Mouse (Mus musculus) neural tube, embryonic 15.5 days (tissue): ENCODE measurements around the gene Polr2i. TPM values are rescaled to one million over a fixed set of nuclear protein-coding genes. Genes with fewer than 3 reads are reported as not detected.
"Not testable (repeated sequence)": the region's sequence is repeated elsewhere in the genome, so short reads cannot be mapped to it uniquely, and the experiment has no call there.

ENCODE experiments used
- ATAC-seq: fragments of 200-750 bp; cut with Nextera tagmentation; 2 replicates; pipeline ENCODE4 v1.8.0; 2017; ENCODE audit warnings: mild to moderate bottlenecking, moderate TSS enrichment, moderate library complexity; ENCODE audit not compliant: low FRiP score
- H3K27ac ChIP-seq: fragments of 300-500 bp; sonication (generic); replicated peaks from 2 replicates; pipeline ENCODE4 v1.5.1; 2015; ENCODE audit warnings: mild to moderate bottlenecking, inconsistent platforms
- H3K27me3 ChIP-seq: fragments of 300-500 bp; sonication (generic); replicated peaks from 2 replicates; pipeline ENCODE4 v1.6.1; 2015; ENCODE audit warnings: inconsistent platforms
- H3K36me3 ChIP-seq: fragments of 300-500 bp; sonication (generic); 2 replicates; pipeline ENCODE4 v1.6.1; 2015; ENCODE audit warnings: inconsistent platforms
- H3K4me1 ChIP-seq: fragments of 300-500 bp; sonication (generic); 2 replicates; pipeline ENCODE4 v1.6.1; 2015; ENCODE audit warnings: inconsistent platforms
- H3K4me2 ChIP-seq: fragments of 300-500 bp; sonication (generic); 2 replicates; pipeline ENCODE4 v1.6.1; 2015; ENCODE audit warnings: inconsistent platforms, mild to moderate bottlenecking, moderate library complexity
- H3K4me3 ChIP-seq: fragments of 300-500 bp; sonication (generic); replicated peaks from 2 replicates; pipeline ENCODE4 v1.5.1; 2015; ENCODE audit warnings: mild to moderate bottlenecking, inconsistent platforms
- H3K9ac ChIP-seq: fragments of 300-500 bp; sonication (generic); replicated peaks from 2 replicates; pipeline ENCODE4 v1.6.1; 2015; ENCODE audit warnings: mild to moderate bottlenecking, inconsistent platforms
- H3K9me3 ChIP-seq: fragments of 300-500 bp; sonication (generic); replicated peaks from 2 replicates; pipeline ENCODE4 v1.6.1; 2016; ENCODE audit warnings: inconsistent platforms
- WGBS: fragments of 180-500 bp; shearing (Covaris S2); methylation state at CpG from one replicate; pipeline ENCODE4 v1.1.7; 2015; ENCODE audit warnings: mixed read lengths; 5-methylcytosine and 5-hydroxymethylcytosine counted together
- polyA plus RNA-seq: library from polyadenylated mRNA; unstranded; fragments of >200 nt; fragmentation: Nextera tagmentation; extraction: Ambion mirVana; gene quantifications from 2 replicates; pipeline ENCODE4 v1.2.1, GENCODE M21; 2015

The Polr2i gene
- polyA plus RNA-seq, 1 experiment from 2014 or later = 194 TPM

GRCm38 (mm10) chr7:30194884-30195283 lies 36.9 kb upstream of the Polr2i start:
- peak overlapping the region; percentile 62 for H3K4me3 ChIP-seq
- H3K4me2 ChIP-seq = peak overlapping the region; percentile 67
- WGBS = under 1% methylated on average over 28 of the region's 28 CpGs
- H3K27me3 ChIP-seq = no peaks in the 10 kb centered on the region
- peak overlapping the region; percentile 68 for H3K9ac ChIP-seq
- H3K9me3 ChIP-seq = no peaks in the 10 kb centered on the region
- peak; percentile 90 for ATAC-seq
- peak overlapping the region; percentile 79 for H3K27ac ChIP-seq
- peaks cover 33% of the 10 kb centered on the region for H3K4me1 ChIP-seq
- H3K36me3 ChIP-seq = peaks cover 25% of the 10 kb centered on the region

DNA sequence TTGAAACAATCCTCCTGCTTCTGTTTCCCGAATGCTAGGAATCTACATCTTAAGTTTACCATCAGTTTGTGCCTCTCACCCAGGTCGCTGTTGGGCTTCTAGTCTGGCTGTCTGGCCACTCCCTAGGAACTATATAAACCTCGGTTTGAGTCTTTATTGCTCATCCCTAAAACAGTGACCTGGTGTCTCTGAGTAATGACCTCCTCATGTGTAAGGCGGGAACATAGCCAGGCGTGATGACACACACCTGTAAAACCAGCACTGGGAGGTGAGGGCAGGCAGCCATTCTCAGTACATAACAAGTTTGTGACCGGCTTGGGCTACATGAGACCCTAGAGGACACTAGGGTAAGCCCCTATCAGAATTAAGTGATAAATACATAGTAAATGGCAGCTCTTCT lies 36.3 kb upstream of the Polr2i start:
- peaks cover 33% of the 10 kb centered on the region for H3K4me1 ChIP-seq
- peak overlapping the region; percentile 67 for H3K4me2 ChIP-seq
- H3K36me3 ChIP-seq = peaks cover 19% of the 10 kb centered on the region
- H3K27ac ChIP-seq = peak overlapping the region; percentile 79
- peak overlapping the region; percentile 62; the same call in 1 of the 2 replicates for H3K4me3 ChIP-seq
- no peaks in the 10 kb centered on the region for H3K9me3 ChIP-seq
- H3K9ac ChIP-seq = peak overlapping the region; percentile 68; the same call in 1 of the 2 replicates
- H3K27me3 ChIP-seq = no peaks in the 10 kb centered on the region
- ATAC-seq = no peak
- 70% methylated on average over 6 of the region's 6 CpGs for WGBS

DNA sequence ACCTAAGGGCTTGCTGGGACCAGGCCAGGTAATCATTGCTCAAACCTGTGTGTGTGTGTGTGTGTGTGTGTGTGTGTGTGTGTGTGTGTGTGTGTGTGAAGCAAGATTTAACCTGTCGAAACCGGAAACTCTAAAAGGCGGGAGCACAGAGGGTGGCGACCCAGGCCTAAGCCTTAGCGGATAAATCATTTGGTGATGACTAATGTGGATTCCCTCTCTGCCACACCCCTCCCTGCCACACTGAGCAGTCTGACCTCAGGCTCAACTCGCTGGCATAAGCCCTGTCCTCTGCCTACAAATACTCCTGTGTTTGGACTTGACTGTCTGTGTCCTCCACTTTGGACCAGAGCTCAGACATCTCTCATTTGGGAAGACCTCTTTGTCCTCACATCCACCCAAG lies 35.6 kb upstream of the Polr2i start:
- Histone ChIP-seq H3K9ac (no peak overlapping the region), H3K27ac (no peak overlapping the region), H3K9me3 (no peaks in the 10 kb centered on the region), H3K4me1 (peaks cover 33% of the 10 kb centered on the region), H3K4me3 (no peak overlapping the region), H3K4me2 (no peak overlapping the region), H3K27me3 (no peaks in the 10 kb centered on the region), H3K36me3 (peaks cover 15% of the 10 kb centered on the region)
- ATAC-seq = no peak
- 80% methylated on average over 6 of the region's 6 CpGs for WGBS

GRCm38 (mm10) chr7:30197592-30198129 lies 34.1 kb upstream of the Polr2i start:
- Histone ChIP-seq H3K27me3 (no peaks in the 10 kb centered on the region), H3K9ac (no peak overlapping the region), H3K4me1 (peaks cover 36% of the 10 kb centered on the region), H3K9me3 (no peaks in the 10 kb centered on the region), H3K27ac (no peak overlapping the region), H3K4me2 (no peak overlapping the region), H3K4me3 (no peak overlapping the region), H3K36me3 (peaks cover under 1% of the 10 kb centered on the region; the same call in 1 of the 2 replicates)
- WGBS = 72% methylated on average over 5 of the region's 5 CpGs
- no peak for ATAC-seq

GRCm38 (mm10) chr7:30198481-30198971 lies 33.2 kb upstream of the Polr2i start, which contains the start of gene Capns1:
Capns1 (minus strand) TSS chr7:30198811.
- Histone ChIP-seq H3K9ac (no peak within 1 kb of the TSS), H3K36me3 (no peaks in the 10 kb centered on the region), H3K27ac (no peak within 1 kb of the TSS), H3K4me3 (peak within 1 kb of the TSS; percentile 16), H3K4me1 (peaks cover 27% of the 10 kb centered on the region), H3K27me3 (no peaks in the 10 kb centered on the region), H3K4me2 (peak within 1 kb of the TSS; percentile 40), H3K9me3 (no peaks in the 10 kb centered on the region)
- no peak for ATAC-seq
- WGBS = 9% methylated on average over 8 of the region's 8 CpGs

- H3K9ac ChIP-seq = no peak overlapping the region
- no peaks in the 10 kb centered on the region for H3K9me3 ChIP-seq
- no peak for ATAC-seq
- WGBS = 79% methylated on average over 18 of the region's 18 CpGs
- H3K36me3 ChIP-seq = no peaks in the 10 kb centered on the region
- H3K4me2 ChIP-seq = no peak overlapping the region
- H3K27me3 ChIP-seq = no peaks in the 10 kb centered on the region
- no peak overlapping the region for H3K27ac ChIP-seq
- H3K4me1 ChIP-seq = peaks cover 28% of the 10 kb centered on the region
- no peak overlapping the region for H3K4me3 ChIP-seq
Measured at GRCm38 (mm10) chr7:30199498-30200139, 32.1 kb upstream of the Polr2i start.

- Histone ChIP-seq H3K27me3 (no peaks in the 10 kb centered on the region), H3K4me3 (no peak overlapping the region), H3K4me2 (no peak overlapping the region), H3K36me3 (no peaks in the 10 kb centered on the region), H3K4me1 (peaks cover 28% of the 10 kb centered on the region), H3K9me3 (no peaks in the 10 kb centered on the region), H3K27ac (no peak overlapping the region), H3K9ac (no peak overlapping the region)
- no peak for ATAC-seq
- WGBS = 81% methylated on average over 5 of the region's 5 CpGs
Measured at GRCm38 (mm10) chr7:30200200-30200599, 31.5 kb upstream of the Polr2i start.

DNA sequence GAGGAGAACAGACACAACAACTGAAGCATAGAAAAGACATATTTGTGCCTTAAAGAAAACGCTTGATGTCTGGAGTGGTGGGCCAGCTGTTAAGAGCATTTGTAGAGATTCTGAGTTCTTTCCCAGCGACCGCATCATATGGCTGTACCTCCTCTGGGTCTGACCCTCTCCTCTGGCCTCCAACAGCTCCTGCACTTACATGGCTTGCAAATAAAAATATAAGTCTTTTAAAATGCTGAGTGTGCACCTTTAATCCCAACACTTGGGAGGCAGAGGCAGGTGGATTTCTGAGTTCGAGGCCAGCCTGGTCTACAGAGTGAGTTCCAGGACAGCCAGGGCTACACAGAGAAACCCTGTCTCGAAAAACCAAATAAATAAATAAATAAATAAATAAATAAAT lies 31.1 kb upstream of the Polr2i start:
- H3K27me3 ChIP-seq, H3K4me3 ChIP-seq, H3K4me2 ChIP-seq, H3K36me3 ChIP-seq, ATAC-seq, H3K9ac ChIP-seq, H3K27ac ChIP-seq, H3K9me3 ChIP-seq: not testable (repeated sequence)
- peaks cover 24% of the 10 kb centered on the region for H3K4me1 ChIP-seq
- 90% methylated on average over 5 of the region's 5 CpGs for WGBS

GRCm38 (mm10) chr7:30202895-30203690 lies 28.7 kb upstream of the Polr2i start:
- 85% methylated on average over 11 of the region's 11 CpGs for WGBS
- Histone ChIP-seq H3K4me2 (no peak overlapping the region), H3K4me3 (no peak overlapping the region), H3K36me3 (no peaks in the 10 kb centered on the region), H3K27ac (no peak overlapping the region), H3K9me3 (no peaks in the 10 kb centered on the region), H3K4me1 (peaks cover 19% of the 10 kb centered on the region), H3K9ac (no peak overlapping the region), H3K27me3 (no peaks in the 10 kb centered on the region)
- ATAC-seq = no peak

- Histone ChIP-seq H3K4me1 (peaks cover 11% of the 10 kb centered on the region), H3K27me3 (no peaks in the 10 kb centered on the region), H3K9ac (no peak overlapping the region), H3K4me3 (no peak overlapping the region), H3K27ac (no peak overlapping the region), H3K4me2 (no peak overlapping the region), H3K9me3 (no peaks in the 10 kb centered on the region), H3K36me3 (no peaks in the 10 kb centered on the region)
- no peak for ATAC-seq
- 17% methylated on average over 8 of the region's 8 CpGs for WGBS
Measured at GRCm38 (mm10) chr7:30204380-30204779, 27.4 kb upstream of the Polr2i start.

DNA sequence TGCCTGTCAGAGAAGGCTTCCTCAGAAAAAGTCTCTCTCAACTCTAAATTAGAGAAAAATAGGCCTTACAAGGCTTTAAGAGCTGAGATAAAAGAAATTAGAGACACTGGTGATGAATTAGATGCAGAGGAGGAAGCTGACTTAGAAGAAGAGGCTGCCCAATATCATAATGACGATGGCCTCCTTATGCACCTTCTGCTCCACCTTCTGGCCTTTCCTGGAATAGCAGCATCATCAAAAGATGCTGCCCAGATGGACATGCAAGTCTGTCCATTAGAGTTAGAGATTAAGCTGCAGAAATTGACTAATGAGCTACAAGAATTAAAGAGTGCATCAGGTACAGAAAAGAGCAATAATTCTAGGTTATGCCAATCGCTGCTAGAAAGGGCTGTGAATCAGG lies 26.4 kb upstream of the Polr2i start:
- Histone ChIP-seq H3K36me3 (no peaks in the 10 kb centered on the region), H3K27me3 (no peaks in the 10 kb centered on the region), H3K4me2 (no peak overlapping the region), H3K27ac (no peak overlapping the region), H3K9ac (no peak overlapping the region), H3K9me3 (no peaks in the 10 kb centered on the region), H3K4me1 (peaks cover 11% of the 10 kb centered on the region), H3K4me3 (no peak overlapping the region)
- 3% methylated on average over 2 of the region's 2 CpGs for whole genome bisulfite sequencing
- no peak for ATAC-seq

DNA sequence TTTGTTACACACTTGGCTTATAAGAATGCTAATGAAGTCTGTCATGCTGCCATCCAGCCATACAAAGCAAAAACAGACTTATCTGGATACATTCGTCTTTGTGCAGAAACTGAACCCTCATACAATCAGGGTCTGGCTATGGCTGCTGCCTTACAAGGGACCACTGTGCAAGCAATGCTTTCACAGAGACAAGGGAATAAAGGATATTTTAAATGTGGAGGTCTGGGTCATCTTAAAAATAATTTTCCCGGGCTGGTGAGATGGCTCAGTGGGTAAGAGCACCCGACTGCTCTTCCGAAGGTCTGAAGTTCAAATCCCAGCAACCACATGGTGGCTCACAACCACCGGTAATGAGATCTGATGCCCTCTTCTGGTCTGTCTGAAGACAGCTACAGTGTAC lies 25.4 kb upstream of the Polr2i start:
- not testable (repeated sequence) for H3K4me3 ChIP-seq, H3K9ac ChIP-seq, ATAC-seq, H3K4me2 ChIP-seq, H3K4me1 ChIP-seq, H3K27ac ChIP-seq, H3K27me3 ChIP-seq, H3K9me3 ChIP-seq, H3K36me3 ChIP-seq
- 60% methylated on average over 5 of the region's 5 CpGs for WGBS
